Mouse (Mus musculus): ENCODE results near the gene Cd300lg.
A peak's percentile ranks its signal among the peaks of the same experiment; 100 is the strongest.

The Cd300lg gene

DNA sequence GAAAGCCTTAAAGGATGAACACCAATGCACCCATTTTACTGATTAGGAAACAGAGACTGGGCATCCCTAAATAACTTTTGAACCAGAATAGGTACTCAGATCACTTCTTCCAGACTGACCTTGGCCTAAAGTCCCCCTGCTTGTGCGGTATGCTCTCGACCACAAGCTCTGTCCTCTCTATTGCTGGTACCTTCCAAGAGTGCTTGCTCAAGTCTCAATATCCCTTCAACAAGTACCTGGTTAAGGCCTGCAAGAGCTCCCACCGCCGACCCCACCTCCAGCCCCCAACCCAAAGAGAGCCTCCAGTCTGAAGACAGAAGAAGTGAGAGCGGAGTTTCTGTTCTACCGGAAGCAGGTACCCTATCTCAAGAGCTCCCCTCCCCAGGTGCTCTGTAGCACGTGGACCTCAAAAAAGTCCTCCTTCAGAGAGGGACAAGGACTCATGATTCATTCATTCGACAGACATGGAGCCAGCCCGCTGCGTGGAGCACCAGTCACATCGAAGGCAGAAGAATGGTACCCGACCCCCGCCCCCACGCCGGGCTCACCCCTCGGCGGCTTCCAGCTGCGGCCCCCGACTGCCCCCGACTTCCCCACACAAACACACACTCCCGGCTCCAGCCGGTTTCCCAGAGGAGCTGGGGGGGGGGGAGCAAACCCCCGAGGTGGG lies 15.2 kb upstream of the Cd300lg start:
- no peak for DNase-seq (ENCODE audit: low read depth)

DNA sequence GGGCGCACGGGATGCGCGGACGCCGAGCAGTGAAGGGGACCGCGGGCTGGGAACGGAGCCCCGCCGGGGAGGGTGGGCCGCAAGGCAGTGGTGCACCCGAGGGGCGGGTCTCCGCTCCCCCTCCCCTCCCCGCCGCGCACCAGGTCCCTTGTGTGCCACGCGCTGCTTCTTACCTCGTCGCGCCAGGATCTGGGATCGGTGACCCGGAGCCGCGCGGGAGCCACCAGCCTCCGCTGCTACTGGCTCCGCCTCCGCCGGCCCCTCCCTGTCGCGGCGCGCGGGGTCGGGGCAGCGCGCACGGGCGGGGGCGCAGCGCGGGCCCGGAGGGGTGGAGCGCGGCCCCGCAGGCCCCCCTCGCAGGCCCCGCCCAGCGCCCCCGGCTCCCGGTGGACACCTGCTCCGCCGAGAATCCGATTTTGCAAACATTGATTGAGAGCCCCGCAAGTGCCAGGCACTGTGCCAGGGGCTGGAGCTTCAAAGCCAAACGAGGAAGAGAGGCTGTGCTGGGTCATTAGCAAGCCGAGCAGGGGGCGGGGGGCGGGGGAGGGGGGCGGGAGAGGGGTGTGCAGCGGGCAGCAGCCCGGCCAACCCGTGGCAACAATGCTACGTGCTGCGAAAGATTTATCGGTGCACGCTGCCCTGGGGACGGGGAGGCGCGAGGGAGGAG lies 14.5 kb upstream of the Cd300lg start:
- DNase-seq (ENCODE audit: low read depth) = no peak

DNA sequence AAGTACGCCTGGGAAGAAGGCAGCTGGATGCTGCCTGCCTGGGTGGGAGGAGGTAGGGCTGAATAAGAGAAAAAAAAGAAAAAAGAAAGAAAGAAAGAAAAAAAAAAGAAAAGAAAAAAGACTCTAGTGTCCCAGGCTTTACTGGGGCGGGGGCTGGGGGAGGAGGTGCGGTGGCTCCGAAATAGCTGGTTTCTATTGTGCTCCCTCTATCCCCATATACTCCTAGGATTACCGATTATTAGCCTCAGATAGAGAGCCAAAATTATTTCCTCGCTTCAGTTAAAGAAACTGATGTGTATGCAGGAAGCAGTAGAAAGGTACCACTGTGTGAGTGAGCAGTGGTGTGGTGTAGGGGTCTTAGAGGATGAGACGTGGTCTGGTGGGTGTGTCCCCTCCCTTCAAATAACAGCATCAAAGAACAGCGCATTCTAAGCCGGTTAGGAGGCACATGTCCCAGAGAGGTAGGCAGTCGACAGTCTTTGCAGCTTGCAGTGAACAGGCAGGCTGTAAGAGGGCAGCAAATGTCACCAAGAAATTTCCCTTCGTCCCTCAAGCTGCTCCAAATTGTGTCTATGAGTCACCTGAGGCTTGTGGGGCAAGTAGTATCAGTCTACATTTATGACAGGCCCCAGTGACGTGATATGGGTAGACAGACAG lies 13.8 kb upstream of the Cd300lg start:
- no peak for DNase-seq (ENCODE audit: low read depth)

GRCm38 (mm10) chr11:102028087-102028816 lies 13.1 kb upstream of the Cd300lg start, which contains the start of gene Mpp3:
Mpp3 (minus strand) TSS chr11:102028461.
- no peak for DNase-seq (ENCODE audit: low read depth)

DNA sequence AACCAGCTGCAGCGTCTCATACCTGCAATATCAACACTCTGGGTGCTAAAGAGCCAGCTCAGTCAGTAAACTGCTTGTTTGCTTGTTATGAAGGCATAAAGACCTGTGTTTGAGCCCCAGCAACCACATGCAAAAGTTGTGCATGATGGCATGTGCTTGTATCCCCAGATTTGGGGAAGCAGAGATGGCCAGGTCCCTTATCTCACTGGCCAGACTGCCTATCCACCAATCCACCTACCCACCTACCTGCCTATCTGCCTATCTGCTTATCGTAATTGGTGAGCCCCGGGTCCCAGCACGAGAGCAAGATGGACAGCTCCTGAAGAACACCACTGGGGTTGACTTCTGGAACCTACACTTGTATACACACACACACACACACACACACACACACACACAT lies 12.0 kb upstream of the Cd300lg start:
- DNase-seq (ENCODE audit: low read depth) = no peak

- no peak for DNase-seq (ENCODE audit: low read depth)
Observed at GRCm38 (mm10) chr11:102029966-102030365, 11.3 kb upstream of the Cd300lg start.

DNA sequence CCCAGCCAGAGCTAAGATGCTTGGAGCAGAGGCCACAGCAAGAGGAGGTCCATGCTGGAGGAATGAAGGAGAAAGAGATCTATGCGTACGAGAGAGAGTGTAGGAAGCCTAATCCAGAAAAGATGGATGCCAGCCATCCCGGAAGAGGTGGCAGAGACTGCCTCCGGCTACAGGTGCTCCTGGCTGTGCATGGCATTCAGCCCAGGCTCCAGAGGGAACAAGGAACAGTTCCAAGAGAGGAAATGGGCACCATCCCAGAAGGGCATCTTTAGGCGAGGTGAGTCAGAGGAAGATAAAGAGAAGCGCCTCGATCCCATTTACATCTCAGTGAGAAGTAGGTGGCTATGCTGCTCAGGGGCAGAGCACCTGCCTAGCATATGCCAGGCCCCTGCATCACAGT lies 10.2 kb upstream of the Cd300lg start:
- DNase-seq (ENCODE audit: low read depth) = no peak

- DNase-seq (ENCODE audit: low read depth) = no peak
Observed at GRCm38 (mm10) chr11:102033055-102033591, 8.2 kb upstream of the Cd300lg start.

GRCm38 (mm10) chr11:102034887-102035286 lies 6.4 kb upstream of the Cd300lg start:
- DNase-seq (ENCODE audit: low read depth) = no peak

GRCm38 (mm10) chr11:102035456-102035960 lies 5.8 kb upstream of the Cd300lg start:
- DNase-seq (ENCODE audit: low read depth) = no peak

DNA sequence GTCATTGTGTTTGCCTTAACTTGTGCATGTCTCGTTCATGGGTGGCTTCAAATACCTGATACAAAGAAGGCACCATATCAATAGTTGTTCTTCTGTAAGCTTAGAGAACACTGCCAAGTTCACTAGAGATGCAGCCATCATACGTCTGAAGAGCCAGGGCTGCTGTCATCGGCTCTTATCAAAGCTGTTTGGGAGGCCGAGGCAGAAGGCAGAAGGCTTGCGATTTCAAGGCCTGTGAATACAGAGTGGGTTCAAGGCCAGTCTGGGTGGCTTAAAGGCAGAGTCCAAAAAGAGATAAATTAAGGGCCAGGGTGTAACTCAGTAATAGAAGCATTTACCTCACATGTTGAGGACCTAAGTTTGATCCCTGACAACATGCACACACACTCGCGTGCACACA lies 5.0 kb upstream of the Cd300lg start:
- no peak for DNase-seq (ENCODE audit: low read depth)

DNA sequence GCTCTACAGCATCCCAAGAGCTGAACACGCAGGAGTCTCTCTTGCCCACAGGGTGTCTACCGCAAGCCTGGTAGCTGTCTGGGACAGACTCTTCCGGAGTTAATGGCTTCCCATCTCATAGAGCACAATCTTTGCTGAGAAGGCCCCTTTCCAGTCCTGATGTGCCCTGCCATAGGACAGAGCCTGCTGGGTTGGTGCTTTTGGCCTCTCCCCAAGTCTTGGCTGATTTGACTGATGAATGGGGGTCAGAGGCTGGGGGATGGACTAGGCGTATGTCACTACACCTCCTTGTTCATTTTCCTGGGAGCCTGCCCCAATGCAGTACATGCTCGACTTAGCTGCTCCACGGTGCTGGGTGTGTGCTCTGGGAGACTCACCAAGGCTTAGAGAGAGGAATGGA lies 3.5 kb upstream of the Cd300lg start:
- no peak for DNase-seq (ENCODE audit: low read depth)

GRCm38 (mm10) chr11:102039487-102040137 lies 1.7 kb upstream of the Cd300lg start:
- no peak for DNase-seq (ENCODE audit: low read depth)

DNA sequence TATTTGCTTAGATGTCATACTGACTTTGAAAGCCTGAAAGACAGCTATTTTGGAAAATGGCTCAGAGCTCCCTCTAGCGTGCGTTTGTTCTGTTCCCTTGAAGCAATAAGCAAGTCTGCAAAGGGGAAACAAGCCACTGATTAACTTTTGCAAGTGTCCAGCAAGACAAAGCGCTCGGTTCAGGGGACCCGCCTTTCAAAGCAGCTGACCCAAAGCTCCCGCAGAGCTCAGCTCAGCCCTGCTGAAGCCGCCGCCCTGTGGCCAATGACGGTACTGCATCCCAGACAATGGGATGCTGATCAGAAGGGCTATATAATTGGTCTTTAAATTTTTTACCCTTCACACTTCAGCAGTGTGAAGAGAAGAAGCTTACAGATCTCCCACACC lies 1.2 kb upstream of the Cd300lg start:
- DNase-seq (ENCODE audit: low read depth) = peak; percentile 53

- DNase-seq (ENCODE audit: low read depth) = no peak
Observed at GRCm38 (mm10) chr11:102040646-102041045, 663 bp upstream of the Cd300lg start.

GRCm38 (mm10) chr11:102042971-102043370 lies 1.7 kb downstream of the Cd300lg start:
- DNase-seq (ENCODE audit: low read depth) = no peak

DNA sequence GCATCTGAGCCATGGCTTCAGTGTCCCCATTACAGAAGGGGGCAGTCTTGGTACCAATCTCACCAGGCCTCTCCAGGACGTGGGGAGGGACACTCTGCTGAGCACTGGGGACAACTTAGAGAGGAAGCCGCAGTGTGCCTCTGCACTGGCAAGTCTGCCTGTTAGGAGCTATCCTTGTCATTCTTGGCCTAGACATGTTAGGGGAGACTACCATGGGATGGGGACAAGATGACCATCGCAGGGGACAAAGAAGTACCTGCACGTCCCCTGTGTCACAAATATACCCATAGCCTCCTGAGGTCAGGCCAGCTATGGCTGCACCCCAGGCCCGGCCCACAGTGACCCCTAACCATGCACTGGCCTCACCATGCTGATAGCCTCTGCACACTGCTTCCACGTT lies 2.1 kb downstream of the Cd300lg start:
- DNase-seq (ENCODE audit: low read depth) = no peak

- DNase-seq (ENCODE audit: low read depth) = no peak
Observed at GRCm38 (mm10) chr11:102044691-102045212, 3.4 kb downstream of the Cd300lg start.

- no peak for DNase-seq (ENCODE audit: low read depth)
Observed at GRCm38 (mm10) chr11:102046607-102047006, 5.3 kb downstream of the Cd300lg start.

DNA sequence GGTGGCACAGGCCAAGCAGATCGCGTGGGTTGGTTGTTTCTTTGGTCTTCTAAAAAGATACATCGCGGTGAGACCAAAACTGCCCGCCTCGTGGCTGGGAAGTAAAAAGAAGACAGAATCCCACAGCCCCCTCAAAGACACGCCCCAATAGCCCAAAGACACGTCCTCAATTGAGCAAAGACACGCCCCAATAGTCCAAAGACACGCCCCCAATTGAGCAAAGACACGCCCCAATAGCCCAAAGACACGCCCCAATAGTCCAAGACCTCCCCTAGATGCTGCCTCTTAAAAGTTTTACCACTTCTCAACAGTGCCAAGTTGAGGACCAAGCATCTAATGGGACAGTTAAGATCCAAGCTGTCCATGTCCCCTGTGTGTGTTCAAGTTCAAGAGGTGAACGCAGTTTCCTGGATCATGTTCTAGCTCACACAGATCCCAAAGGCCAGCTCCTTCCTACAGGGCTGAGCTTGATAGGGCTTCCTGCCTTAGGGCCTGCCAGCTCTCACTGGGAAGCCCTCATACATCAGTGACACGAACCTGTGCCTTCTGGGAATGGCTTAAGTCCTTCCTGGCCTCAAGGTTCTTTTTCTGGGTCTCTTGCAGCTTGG lies 8.7 kb downstream of the Cd300lg start:
- no peak for DNase-seq (ENCODE audit: low read depth)

DNA sequence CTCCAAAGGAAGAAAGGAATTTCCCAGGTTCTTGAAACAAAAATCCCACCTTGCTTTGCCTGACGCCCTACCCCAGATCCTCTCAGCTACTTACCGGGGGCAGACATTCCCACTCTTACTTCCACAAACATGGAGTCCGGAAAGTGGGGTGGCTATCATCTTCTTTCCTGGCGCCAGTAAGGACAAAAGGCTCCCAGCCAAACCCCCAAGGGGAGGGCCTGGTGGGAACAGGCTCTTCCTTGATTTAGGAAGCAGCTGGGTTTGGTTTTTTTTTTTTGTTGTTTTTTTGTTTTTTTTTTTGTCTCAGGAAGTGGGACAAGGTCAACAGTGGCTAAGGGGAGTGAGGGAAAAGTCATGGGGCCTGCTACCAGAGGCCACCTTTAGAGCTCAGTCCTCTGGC lies 10.2 kb downstream of the Cd300lg start:
- DNase-seq (ENCODE audit: low read depth) = no peak
